Mouse (Mus musculus): ENCODE results near the gene B4galt1.

DNA sequence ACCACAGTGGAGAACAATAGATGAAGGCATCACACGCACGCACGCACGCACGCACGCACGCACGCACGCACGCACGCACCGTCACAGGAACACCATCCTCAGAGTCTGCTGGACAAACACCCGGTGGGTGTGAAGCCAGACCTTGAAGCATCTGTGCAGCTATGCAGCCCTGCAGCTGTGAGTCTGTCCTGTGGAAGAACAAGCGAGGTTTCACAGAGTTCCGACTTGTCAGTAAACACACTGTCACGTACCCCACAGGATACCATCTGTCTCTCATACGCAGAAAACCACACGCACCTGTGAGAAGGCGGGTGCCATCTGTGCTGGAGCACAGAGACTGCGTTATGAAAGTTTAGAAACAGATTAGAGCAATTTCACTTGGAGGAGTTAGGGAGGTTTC is 22.0 kb upstream of the B4galt1 start:
- TF ChIP-seq EP300 (IDR thresholded peaks at IDR 0.05; ENCODE audit: insufficient read depth, low read depth, low read length): no peak
- TF ChIP-seq POLR2A (IDR thresholded peaks at IDR 0.05; ENCODE audit: insufficient read depth, low read length): no peak

Data from ES-Bruce4 (cell line).